Mouse (Mus musculus): Measurements from ENCODE around the gene Rhox3f. TPM values are rescaled to one million over a fixed set of nuclear protein-coding genes. Genes with fewer than 3 reads are reported as not detected.

Rhox3f gene
- not detected for polyA plus RNA-seq (2015; fragmentation: Illumina TruSeq; extraction: RNeasy Lipid Tissue Mini Kit (QIAGEN cat#74804); ENCODE audit: insufficient read depth, low read depth, low replicate concordance)

DNA sequence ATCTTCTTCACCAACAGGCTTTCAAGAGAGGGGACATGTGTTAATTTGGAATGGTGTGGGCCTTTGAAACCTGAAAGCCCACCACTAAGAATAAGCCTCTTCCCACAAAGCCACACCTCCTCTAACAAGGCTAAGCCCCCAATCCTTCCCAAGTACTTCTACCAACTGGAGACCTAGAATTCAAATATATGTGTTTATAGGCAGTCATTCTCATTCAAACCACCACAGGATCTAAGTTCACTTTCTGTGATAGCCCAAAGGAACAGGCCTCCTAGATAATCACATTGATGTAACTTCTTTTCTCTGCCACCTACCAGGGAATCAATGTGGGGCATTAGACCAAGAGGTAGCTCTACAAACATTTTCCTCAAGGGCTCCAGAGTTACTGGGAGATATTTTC is at the start of gene Rhox3f:
Gene Rhox3f, plus strand, starts transcription at position 301 of the 400 bp plus-strand sequence.

DNA sequence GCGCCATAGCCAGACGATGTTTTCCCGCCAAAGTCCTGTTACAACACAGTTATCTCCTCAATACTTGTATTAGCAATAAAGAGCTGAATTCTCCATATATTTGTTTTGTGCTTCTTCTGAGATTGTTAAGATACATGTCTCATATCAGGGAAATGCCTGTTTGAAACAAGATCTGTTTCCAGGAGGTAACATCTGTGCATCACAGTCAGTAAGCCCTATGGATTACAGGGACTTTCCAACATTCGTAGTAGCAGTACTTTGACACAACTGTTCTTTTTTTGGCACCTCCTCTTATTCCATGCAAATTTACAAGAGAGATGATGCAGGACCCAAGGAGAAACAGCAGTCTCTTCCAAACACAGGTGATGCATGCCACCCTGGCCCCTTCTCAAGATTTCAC is 39.1 kb upstream of the Rhox3f start, which contains the start of gene Rhox3e:
Gene Rhox3e, plus strand, starts transcription at position 301 of the 400 bp plus-strand sequence.

DNA sequence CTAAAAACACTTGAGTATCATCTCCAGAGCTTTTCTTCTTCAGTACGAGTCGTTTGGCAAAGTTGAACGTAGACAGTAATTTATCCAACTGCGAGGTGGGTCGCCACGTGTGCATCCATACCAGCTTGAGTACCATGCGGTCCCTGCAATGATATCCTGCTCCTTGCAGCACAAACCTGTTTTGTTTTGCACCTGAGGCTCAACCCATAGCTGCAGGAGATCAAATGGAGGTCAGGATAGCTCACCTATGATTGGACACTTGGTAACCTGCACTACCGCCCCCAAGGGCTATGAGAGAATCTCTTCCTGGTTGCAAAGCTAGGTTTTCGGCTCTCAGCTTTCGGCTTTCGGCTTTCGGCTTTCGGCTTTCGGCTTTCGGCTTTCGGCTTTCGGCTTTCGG is 23.7 kb upstream of the Rhox3f start, which contains the start of gene Rhox4e:
Gene Rhox4e, plus strand, starts transcription at position 301 of the 400 bp plus-strand sequence.

DNA sequence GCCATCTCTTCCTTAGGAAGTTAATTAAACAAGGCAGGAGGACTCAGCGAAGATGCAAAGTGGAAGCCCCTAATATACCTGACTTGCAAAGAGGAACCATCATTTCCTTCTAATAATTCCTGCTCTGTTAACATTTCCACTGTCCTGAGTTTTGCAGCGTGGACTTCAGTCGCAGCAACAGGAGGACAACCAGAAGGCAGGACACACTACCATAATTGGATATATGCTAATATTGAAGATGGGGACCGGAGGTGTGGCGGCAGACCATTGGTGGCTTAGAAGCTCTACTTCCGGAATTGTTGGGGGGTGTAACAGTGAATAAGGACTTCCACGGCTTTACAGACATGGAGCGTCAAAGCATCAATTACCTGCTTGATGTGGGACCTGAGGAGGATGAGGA is 9.7 kb upstream of the Rhox3f start, which contains the start of gene Rhox2f:
Gene Rhox2f, plus strand, starts transcription at position 301 of the 400 bp plus-strand sequence.

DNA sequence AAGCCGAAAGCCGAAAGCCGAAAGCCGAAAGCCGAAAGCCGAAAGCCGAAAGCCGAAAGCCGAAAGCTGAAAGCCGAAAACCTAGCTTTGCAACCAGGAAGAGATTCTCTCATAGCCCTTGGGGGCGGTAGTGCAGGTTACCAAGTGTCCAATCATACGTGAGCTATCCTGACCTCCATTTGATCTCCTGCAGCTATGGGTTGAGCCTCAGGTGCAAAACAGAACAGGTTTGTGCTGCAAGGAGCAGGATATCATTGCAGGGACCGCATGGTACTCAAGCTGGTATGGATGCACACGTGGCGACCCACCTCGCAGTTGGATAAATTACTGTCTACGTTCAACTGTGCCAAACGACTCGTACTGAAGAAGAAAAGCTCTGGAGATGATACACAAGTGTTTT is 26.8 kb downstream of the Rhox3f start, which contains the start of gene Rhox4f:
Gene Rhox4f, minus strand, starts transcription at position 101 of the 400 bp plus-strand sequence.

DNA sequence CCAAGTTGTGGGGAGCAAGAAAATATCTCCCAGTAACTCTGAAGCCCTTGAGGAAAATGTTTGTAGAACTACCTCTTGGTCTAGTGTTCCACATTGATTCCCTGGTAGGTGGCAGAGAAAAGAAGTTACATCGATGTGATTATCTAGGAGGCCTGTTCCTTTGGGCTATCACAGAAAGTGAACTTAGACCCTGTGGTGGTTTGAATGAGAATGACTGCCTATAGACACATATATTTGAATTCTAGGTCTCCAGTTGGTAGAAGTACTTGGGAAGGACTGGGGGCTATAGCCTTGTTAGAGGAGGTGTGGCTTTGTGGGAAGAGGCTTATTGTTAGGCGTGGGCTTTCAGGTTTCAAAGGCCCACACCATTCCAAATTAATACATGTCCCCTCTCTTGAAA is 47.7 kb downstream of the Rhox3f start, which contains the start of gene Rhox3g:
Gene Rhox3g, minus strand, starts transcription at position 101 of the 400 bp plus-strand sequence.

Other genes with a start within 250 kb of the Rhox3f start
- gene Rhox3a2, start 201.0 kb upstream of the Rhox3f start, polyA plus RNA-seq (2015; fragmentation: Illumina TruSeq; extraction: RNeasy Lipid Tissue Mini Kit (QIAGEN cat#74804); ENCODE audit: insufficient read depth, low read depth, low replicate concordance) = not detected
- not detected for gene Rhox4a2, start 190.1 kb upstream of the Rhox3f start, polyA plus RNA-seq (2015; fragmentation: Illumina TruSeq; extraction: RNeasy Lipid Tissue Mini Kit (QIAGEN cat#74804); ENCODE audit: insufficient read depth, low read depth, low replicate concordance)
- gene Rhox2b, start 168.9 kb upstream of the Rhox3f start, polyA plus RNA-seq (2015; fragmentation: Illumina TruSeq; extraction: RNeasy Lipid Tissue Mini Kit (QIAGEN cat#74804); ENCODE audit: insufficient read depth, low read depth, low replicate concordance) = not detected
- not detected for gene Rhox4b, start 148.5 kb upstream of the Rhox3f start, polyA plus RNA-seq (2015; fragmentation: Illumina TruSeq; extraction: RNeasy Lipid Tissue Mini Kit (QIAGEN cat#74804); ENCODE audit: insufficient read depth, low read depth, low replicate concordance)
- gene Rhox2c, start 127.3 kb upstream of the Rhox3f start, polyA plus RNA-seq (2015; fragmentation: Illumina TruSeq; extraction: RNeasy Lipid Tissue Mini Kit (QIAGEN cat#74804); ENCODE audit: insufficient read depth, low read depth, low replicate concordance) = not detected
- gene Rhox3c, start 122.4 kb upstream of the Rhox3f start, polyA plus RNA-seq (2015; fragmentation: Illumina TruSeq; extraction: RNeasy Lipid Tissue Mini Kit (QIAGEN cat#74804); ENCODE audit: insufficient read depth, low read depth, low replicate concordance) = not detected
- gene Rhox4c, start 100.7 kb upstream of the Rhox3f start, polyA plus RNA-seq (2015; fragmentation: Illumina TruSeq; extraction: RNeasy Lipid Tissue Mini Kit (QIAGEN cat#74804); ENCODE audit: insufficient read depth, low read depth, low replicate concordance) = not detected
- gene Rhox2d, start 87.6 kb upstream of the Rhox3f start, polyA plus RNA-seq (2015; fragmentation: Illumina TruSeq; extraction: RNeasy Lipid Tissue Mini Kit (QIAGEN cat#74804); ENCODE audit: insufficient read depth, low read depth, low replicate concordance) = not detected
- gene Rhox4d, start 66.6 kb upstream of the Rhox3f start, polyA plus RNA-seq (2015; fragmentation: Illumina TruSeq; extraction: RNeasy Lipid Tissue Mini Kit (QIAGEN cat#74804); ENCODE audit: insufficient read depth, low read depth, low replicate concordance) = not detected
- gene Rhox2e, start 50.5 kb upstream of the Rhox3f start, polyA plus RNA-seq (2015; fragmentation: Illumina TruSeq; extraction: RNeasy Lipid Tissue Mini Kit (QIAGEN cat#74804); ENCODE audit: insufficient read depth, low read depth, low replicate concordance) = not detected
- not detected for gene Rhox3e, start 39.0 kb upstream of the Rhox3f start, polyA plus RNA-seq (2015; fragmentation: Illumina TruSeq; extraction: RNeasy Lipid Tissue Mini Kit (QIAGEN cat#74804); ENCODE audit: insufficient read depth, low read depth, low replicate concordance)
- gene Rhox4e, start 23.6 kb upstream of the Rhox3f start, polyA plus RNA-seq (2015; fragmentation: Illumina TruSeq; extraction: RNeasy Lipid Tissue Mini Kit (QIAGEN cat#74804); ENCODE audit: insufficient read depth, low read depth, low replicate concordance) = not detected
- gene Rhox2f, start 9.6 kb upstream of the Rhox3f start, polyA plus RNA-seq (2015; fragmentation: Illumina TruSeq; extraction: RNeasy Lipid Tissue Mini Kit (QIAGEN cat#74804); ENCODE audit: insufficient read depth, low read depth, low replicate concordance) = not detected
- gene Rhox4f, start 26.7 kb downstream of the Rhox3f start, polyA plus RNA-seq (2015; fragmentation: Illumina TruSeq; extraction: RNeasy Lipid Tissue Mini Kit (QIAGEN cat#74804); ENCODE audit: insufficient read depth, low read depth, low replicate concordance) = not detected
- not detected for gene Rhox3g, start 47.6 kb downstream of the Rhox3f start, polyA plus RNA-seq (2015; fragmentation: Illumina TruSeq; extraction: RNeasy Lipid Tissue Mini Kit (QIAGEN cat#74804); ENCODE audit: insufficient read depth, low read depth, low replicate concordance)
- not detected for gene Rhox2g, start 62.5 kb downstream of the Rhox3f start, polyA plus RNA-seq (2015; fragmentation: Illumina TruSeq; extraction: RNeasy Lipid Tissue Mini Kit (QIAGEN cat#74804); ENCODE audit: insufficient read depth, low read depth, low replicate concordance)
- not detected for gene Rhox4g, start 70.3 kb downstream of the Rhox3f start, polyA plus RNA-seq (2015; fragmentation: Illumina TruSeq; extraction: RNeasy Lipid Tissue Mini Kit (QIAGEN cat#74804); ENCODE audit: insufficient read depth, low read depth, low replicate concordance)
- gene Rhox3h, start 87.8 kb downstream of the Rhox3f start, polyA plus RNA-seq (2015; fragmentation: Illumina TruSeq; extraction: RNeasy Lipid Tissue Mini Kit (QIAGEN cat#74804); ENCODE audit: insufficient read depth, low read depth, low replicate concordance) = not detected
- not detected for gene Rhox2h, start 92.3 kb downstream of the Rhox3f start, polyA plus RNA-seq (2015; fragmentation: Illumina TruSeq; extraction: RNeasy Lipid Tissue Mini Kit (QIAGEN cat#74804); ENCODE audit: insufficient read depth, low read depth, low replicate concordance)
- gene Rhox5, start 223.8 kb downstream of the Rhox3f start, polyA plus RNA-seq (2015; fragmentation: Illumina TruSeq; extraction: RNeasy Lipid Tissue Mini Kit (QIAGEN cat#74804); ENCODE audit: insufficient read depth, low read depth, low replicate concordance) = not detected
- gene Rhox6, start 245.9 kb downstream of the Rhox3f start, polyA plus RNA-seq (2015; fragmentation: Illumina TruSeq; extraction: RNeasy Lipid Tissue Mini Kit (QIAGEN cat#74804); ENCODE audit: insufficient read depth, low read depth, low replicate concordance) = not detected